Mouse (Mus musculus) ovary, adult 18-20 months (tissue): ENCODE measurements around the gene Depp1.
"Not testable (repeated sequence)": the region's sequence is repeated elsewhere in the genome, so short reads cannot be mapped to it uniquely, and the experiment has no call there.

Experiments used
- DNase-seq: peaks from one replicate; pipeline ENCODE4 v3.0.0; 2022; ENCODE audit warnings: low spot score, mixed read lengths

The Depp1 gene

GRCm38 (mm10) chr6:116650406-116650805, at the start of gene Depp1:
TSS of gene Depp1 (plus strand) at chr6:116650609.
- DNase-seq = no peak

GRCm38 (mm10) chr6:116600969-116601368, 49.4 kb upstream of the Depp1 start:
- DNase-seq = not testable (repeated sequence)

- DNase-seq = no peak
Observed at GRCm38 (mm10) chr6:116607230-116607629, 43.2 kb upstream of the Depp1 start.

GRCm38 (mm10) chr6:116615719-116616118, 34.7 kb upstream of the Depp1 start:
- no peak for DNase-seq

- DNase-seq = no peak
Observed at GRCm38 (mm10) chr6:116618073-116618472, 32.3 kb upstream of the Depp1 start.

- DNase-seq = no peak
Observed at GRCm38 (mm10) chr6:116621318-116622023, 28.9 kb upstream of the Depp1 start.

GRCm38 (mm10) chr6:116626417-116626816, 24.0 kb upstream of the Depp1 start:
- DNase-seq = not testable (repeated sequence)

GRCm38 (mm10) chr6:116628095-116628494, 22.3 kb upstream of the Depp1 start:
- no peak for DNase-seq

- DNase-seq = peak; percentile 49
Observed at GRCm38 (mm10) chr6:116628539-116629171, 21.8 kb upstream of the Depp1 start, which contains the start of gene Zfp422. TSS of gene Zfp422 (minus strand) at chr6:116628999.

- no peak for DNase-seq
Observed at GRCm38 (mm10) chr6:116629766-116630165, 20.6 kb upstream of the Depp1 start.

- peak; percentile 43 for DNase-seq
Observed at GRCm38 (mm10) chr6:116632129-116632528, 18.3 kb upstream of the Depp1 start.

- DNase-seq = no peak
Observed at GRCm38 (mm10) chr6:116633741-116634695, 16.4 kb upstream of the Depp1 start.

GRCm38 (mm10) chr6:116635251-116636180, 14.9 kb upstream of the Depp1 start:
- peak; percentile 64 for DNase-seq

- no peak for DNase-seq
Observed at GRCm38 (mm10) chr6:116636581-116637235, 13.7 kb upstream of the Depp1 start.

- no peak for DNase-seq
Observed at GRCm38 (mm10) chr6:116637496-116637895, 12.9 kb upstream of the Depp1 start.

GRCm38 (mm10) chr6:116638871-116639270, 11.5 kb upstream of the Depp1 start:
- no peak for DNase-seq

- no peak for DNase-seq
Observed at GRCm38 (mm10) chr6:116639663-116640062, 10.7 kb upstream of the Depp1 start.

- DNase-seq = no peak
Observed at GRCm38 (mm10) chr6:116642942-116643341, 7.5 kb upstream of the Depp1 start.

- no peak for DNase-seq
Observed at GRCm38 (mm10) chr6:116643881-116644280, 6.5 kb upstream of the Depp1 start.

GRCm38 (mm10) chr6:116644335-116644734, 6.1 kb upstream of the Depp1 start:
- no peak for DNase-seq

- DNase-seq = no peak
Observed at GRCm38 (mm10) chr6:116647763-116648162, 2.6 kb upstream of the Depp1 start.
